Mouse (Mus musculus) cerebellum, adult 2 months (tissue): ENCODE measurements around the gene Myo16. TPM values are rescaled to one million over a fixed set of nuclear protein-coding genes. Genes with fewer than 3 reads are reported as not detected.

Experiments
- DNase-seq, 2 experiments: peaks; one replicate each; pipeline ENCODE4 v3.0.0; 2021
- H3K27ac ChIP-seq: fragments of 200-500 bp; 2 replicates; pipeline ENCODE4 v1.5.1; 2012; ENCODE audit warnings: low read length, control low read depth, inconsistent platforms; ENCODE audit not compliant: insufficient read depth
- H3K27me3 ChIP-seq: fragments of 200-500 bp; 2 replicates; pipeline ENCODE4 v1.6.1; 2012; ENCODE audit warnings: inconsistent platforms, mild to moderate bottlenecking, low read length, moderate library complexity; ENCODE audit not compliant: control insufficient read depth, insufficient read depth
- H3K4me1 ChIP-seq: fragments of 200-500 bp; 2 replicates; pipeline ENCODE4 v1.6.1; 2011; ENCODE audit warnings: low read length; ENCODE audit not compliant: control insufficient read depth, insufficient read depth
- H3K4me3 ChIP-seq: fragments of 200-500 bp; replicated peaks from 2 replicates; pipeline ENCODE3; 2011; ENCODE audit warnings: mild to moderate bottlenecking, low read depth, low read length, control low read depth; ENCODE audit not compliant: insufficient read depth
- CTCF ChIP-seq: fragments of 200-500 bp; IDR thresholded peaks from 2 replicates; pipeline ENCODE4 v1.5.1; 2011; ENCODE audit warnings: low read depth, mild to moderate bottlenecking, control low read depth, low read length, moderate library complexity, borderline replicate concordance; ENCODE audit not compliant: insufficient read depth
- POLR2A ChIP-seq: fragments of 200-500 bp; IDR thresholded peaks from 2 replicates; pipeline ENCODE4 v1.6.1; 2011; ENCODE audit warnings: low read length, control low read depth, borderline replicate concordance; ENCODE audit not compliant: insufficient read depth
- WGBS: fragments of 180-500 bp; shearing (Covaris S2); methylation state at CpG from one replicate; pipeline ENCODE4 v1.1.7; 2018; 5-methylcytosine and 5-hydroxymethylcytosine counted together
- polyA plus RNA-seq: library from polyadenylated mRNA; depleted of rRNA; stranded (reverse); fragments of >200 nt; gene quantifications from 2 replicates; pipeline ENCODE4 v1.2.3, GENCODE M21; 2012

Gene Myo16
- polyA plus RNA-seq, 1 experiment: 10.3 TPM

DNA sequence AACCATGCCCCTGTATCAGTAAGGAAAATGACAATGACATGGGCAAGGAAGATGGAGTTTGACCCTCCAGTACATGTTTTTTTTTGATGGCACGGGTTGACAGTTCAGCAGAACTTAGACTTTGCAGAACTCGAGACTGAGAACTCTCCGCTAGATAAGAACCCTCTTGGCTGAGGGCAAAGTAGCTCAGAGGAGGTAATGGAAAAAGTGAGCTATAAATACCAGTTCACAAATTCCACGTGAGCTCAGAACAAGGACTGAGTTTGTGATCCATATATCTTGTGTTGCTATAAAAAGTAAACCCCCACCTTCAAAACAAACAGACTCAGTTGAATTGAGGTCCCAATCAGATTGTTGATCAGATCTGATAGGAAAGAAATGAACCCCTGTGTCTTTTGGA, 489.5 kb downstream of the Myo16 start:
- 92% methylated on average over 4 of the region's 4 CpGs for WGBS
- TF ChIP-seq POLR2A (no peak), CTCF (no peak)
- no peak for DNase-seq
- H3K27ac ChIP-seq: no peak overlapping the region
- no peaks in the 10 kb centered on the region for H3K27me3 ChIP-seq
- no peak overlapping the region for H3K4me3 ChIP-seq
- H3K4me1 ChIP-seq: no peaks in the 10 kb centered on the region

DNA sequence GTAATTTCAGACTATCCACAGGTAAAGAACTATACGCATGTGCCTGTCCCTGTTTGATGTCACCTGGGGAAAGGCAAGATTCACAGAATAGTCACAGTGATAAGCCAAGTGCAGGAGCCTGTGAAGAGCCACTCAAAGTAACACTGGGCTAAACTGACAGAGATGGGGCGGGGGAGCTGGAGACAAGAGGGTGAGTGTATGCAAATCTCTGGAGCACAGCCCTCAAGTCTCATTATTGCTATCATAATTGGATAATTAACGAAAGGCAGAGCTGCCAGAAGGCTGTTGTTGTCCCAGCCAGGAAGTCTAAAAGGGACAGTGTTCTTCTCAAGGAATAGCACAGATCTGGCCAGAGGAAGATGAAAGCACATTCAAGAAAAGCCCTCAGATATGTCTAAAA, 490.8 kb downstream of the Myo16 start:
- H3K4me1 ChIP-seq: no peaks in the 10 kb centered on the region
- WGBS: 56% methylated on average over 3 of the region's 3 CpGs
- no peak overlapping the region for H3K4me3 ChIP-seq
- TF ChIP-seq POLR2A: no peak
- no peak for TF ChIP-seq CTCF
- H3K27me3 ChIP-seq: no peaks in the 10 kb centered on the region
- no peak overlapping the region for H3K27ac ChIP-seq
- DNase-seq: no peak

DNA sequence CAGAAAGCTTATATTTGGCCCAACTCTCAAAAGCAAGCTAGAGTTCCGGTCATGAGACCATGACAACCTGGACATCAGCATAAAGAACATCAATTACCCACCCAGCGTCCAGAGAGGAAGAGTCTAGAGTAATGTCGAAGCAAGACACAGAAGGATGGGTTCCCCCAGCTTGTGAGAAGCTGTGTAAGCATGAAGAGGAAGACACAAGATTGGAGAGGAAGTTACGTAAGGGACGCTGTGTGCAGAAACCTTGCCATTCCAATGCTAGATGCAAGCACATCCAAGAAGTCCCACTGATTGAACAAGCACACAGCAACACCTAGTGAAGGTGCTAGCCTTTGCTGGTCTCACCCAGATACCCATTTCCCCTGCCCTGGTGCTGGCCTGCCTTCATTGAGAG, 492.0 kb downstream of the Myo16 start:
- H3K27me3 ChIP-seq: no peaks in the 10 kb centered on the region
- DNase-seq: no peak
- H3K4me1 ChIP-seq: no peaks in the 10 kb centered on the region
- H3K27ac ChIP-seq: no peak overlapping the region
- WGBS: 88% methylated on average over 5 of the region's 5 CpGs
- H3K4me3 ChIP-seq: no peak overlapping the region
- TF ChIP-seq CTCF (no peak), POLR2A (no peak)

GRCm38 (mm10) chr8:10646485-10646884, 492.8 kb downstream of the Myo16 start:
- Histone ChIP-seq H3K4me1 (no peaks in the 10 kb centered on the region), H3K27ac (no peak overlapping the region), H3K27me3 (no peaks in the 10 kb centered on the region), H3K4me3 (no peak overlapping the region)
- DNase-seq: no peak
- TF ChIP-seq POLR2A (no peak), CTCF (no peak)
- WGBS: 15% methylated on average over 10 of the region's 10 CpGs

GRCm38 (mm10) chr8:10651546-10652315, 498.0 kb downstream of the Myo16 start:
- no peak overlapping the region for H3K4me3 ChIP-seq
- no peaks in the 10 kb centered on the region for H3K4me1 ChIP-seq
- no peak overlapping the region for H3K27ac ChIP-seq
- no peaks in the 10 kb centered on the region for H3K27me3 ChIP-seq
- TF ChIP-seq CTCF: no peak
- no peak for TF ChIP-seq POLR2A
- DNase-seq: no peak
- 87% methylated on average over 12 of the region's 12 CpGs for WGBS

GRCm38 (mm10) chr8:10653282-10653681, 499.6 kb downstream of the Myo16 start:
- Histone ChIP-seq H3K27ac (no peak overlapping the region), H3K4me1 (no peaks in the 10 kb centered on the region), H3K27me3 (no peaks in the 10 kb centered on the region), H3K4me3 (no peak overlapping the region)
- WGBS: 96% methylated on average over 9 of the region's 9 CpGs
- TF ChIP-seq CTCF: no peak
- no peak for TF ChIP-seq POLR2A
- no peak for DNase-seq

DNA sequence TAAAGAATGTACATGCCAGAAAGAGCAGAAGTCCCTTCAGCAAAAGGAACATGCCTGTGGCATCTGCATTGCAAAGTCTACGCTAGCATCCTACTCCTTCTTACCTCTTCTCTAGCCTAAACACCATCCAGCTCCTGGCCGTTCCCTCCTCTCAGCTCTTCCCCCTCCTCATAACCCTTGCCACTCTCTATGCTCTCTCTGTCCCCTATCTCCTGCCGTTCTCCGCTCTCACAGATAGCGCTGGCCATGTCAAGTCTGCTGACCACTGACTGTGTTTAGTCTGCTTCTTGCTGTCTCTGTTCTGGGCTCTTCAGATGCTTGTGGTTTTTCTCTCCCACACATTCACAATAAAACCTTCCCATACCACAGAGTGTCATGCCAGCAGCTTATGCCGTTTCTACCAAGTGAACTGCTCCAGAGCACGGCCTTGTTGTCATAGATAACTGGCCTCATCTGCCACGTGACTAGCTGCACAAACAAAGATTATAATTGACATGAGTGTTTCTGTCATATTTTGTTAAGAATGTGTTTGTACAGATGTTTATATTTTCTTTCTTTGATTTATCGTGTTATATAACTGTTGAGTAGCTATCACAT, 501.3 kb downstream of the Myo16 start:
- Histone ChIP-seq H3K4me3 (no peak overlapping the region), H3K27ac (no peak overlapping the region), H3K27me3 (no peaks in the 10 kb centered on the region), H3K4me1 (no peaks in the 10 kb centered on the region)
- TF ChIP-seq CTCF (no peak), POLR2A (no peak)
- WGBS: 69% methylated on average over 9 of the region's 9 CpGs
- DNase-seq: no peak
